In the genomic region with DNA sequence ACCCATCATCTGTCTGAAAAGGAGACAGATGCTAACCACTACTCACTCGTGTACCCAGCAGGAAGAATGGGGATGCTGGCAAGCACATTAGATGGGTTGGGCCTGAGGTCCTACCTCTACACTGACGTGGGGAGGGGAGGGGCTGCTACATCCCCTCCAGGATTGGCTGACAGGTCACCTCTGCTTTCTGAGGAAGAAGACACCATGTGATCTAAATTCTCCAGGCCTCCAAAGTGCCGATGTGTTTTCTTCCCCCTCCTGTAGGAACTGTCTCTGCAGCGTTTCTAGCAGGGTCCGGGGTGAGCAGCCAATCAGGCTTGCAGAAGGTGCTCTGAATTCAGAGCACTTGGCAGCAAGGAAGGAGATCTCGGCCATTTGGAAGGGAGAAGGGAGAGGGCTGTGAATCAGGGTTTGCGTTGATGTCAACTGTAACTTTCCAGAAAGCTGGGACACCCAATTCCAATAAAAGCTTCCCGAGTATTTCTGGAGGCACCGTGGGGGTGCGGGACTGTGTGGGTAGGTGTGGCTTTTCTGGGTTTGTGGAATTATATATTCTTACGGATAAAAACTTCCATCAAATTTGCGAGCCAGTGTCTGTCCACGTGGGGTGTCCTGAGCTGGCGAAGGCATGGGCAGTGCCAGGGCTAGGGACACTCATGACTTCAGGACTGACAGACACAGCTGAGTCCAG, we compare ENCODE assay signal across 16 mouse cellular contexts. TPM values are rescaled to one million over a fixed set of nuclear protein-coding genes. Genes with fewer than 3 reads are reported as not detected.
DNase-seq lines count a peak whose midpoint lies in the region; ATAC-seq and TF ChIP-seq lines count a peak whose summit lies in the region.
"Had no signal": no experiment of that assay in that cellular context is flagged by ENCODE, and none has a peak within 500 bp of the region (broad histone marks: within the 10 kb centered on the region; RNA-seq: fewer than 3 reads in every experiment).

No protein-coding gene starts in this region.

- no peak overlapping the region for H3K4me2 ChIP-seq in forebrain, postnatal 0 days (ENCODE audit: low read depth)
- H3K4me2 ChIP-seq: neural tube, embryonic 15.5 days had no signal

- ATAC-seq in forebrain, postnatal 0 days = peak; percentile 16; the same call in 1 of the 2 replicates
- ATAC-seq in megakaryocyte, adult 5-6 weeks (ENCODE audit: poor library complexity, severe bottlenecking) = no peak
- ATAC-seq: intestine, postnatal 0 days had no signal

- H3K4me1 ChIP-seq in forebrain, postnatal 0 days (ENCODE audit: insufficient read depth) = no peaks in the 10 kb centered on the region
- H3K4me1 ChIP-seq in forebrain, embryonic 10.5 days = no peaks in the 10 kb centered on the region
- H3K4me1 ChIP-seq: neural tube, embryonic 15.5 days had no signal

- H3K4me3 ChIP-seq in forebrain, postnatal 0 days (ENCODE audit: low read depth, low read length) = no peak overlapping the region
- no peak overlapping the region for H3K4me3 ChIP-seq in forebrain, embryonic 10.5 days
- H3K4me3 ChIP-seq: gastrocnemius, adult 2 months; hindbrain, embryonic 10.5 days; neural tube, embryonic 15.5 days had no signal

- H3K27me3 ChIP-seq in forebrain, postnatal 0 days (ENCODE audit: insufficient read depth, low read length) = no peaks in the 10 kb centered on the region
- H3K27me3 ChIP-seq in forebrain, embryonic 10.5 days (ENCODE audit: poor library complexity, severe bottlenecking) = no peaks in the 10 kb centered on the region
- H3K27me3 ChIP-seq: neural tube, embryonic 15.5 days had no signal

- no peaks in the 10 kb centered on the region for H3K36me3 ChIP-seq in forebrain, postnatal 0 days (ENCODE audit: insufficient read depth)
- H3K36me3 ChIP-seq in forebrain, embryonic 10.5 days (replicated peaks) = no peaks in the 10 kb centered on the region
- H3K36me3 ChIP-seq: G1E; hindbrain, embryonic 10.5 days; neural tube, embryonic 15.5 days had no signal

- intact Hi-C loops in left cerebral cortex, postnatal 10 days (cut with DNase I) = no loop called here

- DNase-seq in forebrain, postnatal 0 days = no peak
- no peak for DNase-seq in forebrain, embryonic 10.5 days (ENCODE audit: extremely low spot score, low spot score)
- DNase-seq in urinary bladder, adult 2 months (ENCODE audit: low spot score) = peak; percentile 9
- DNase-seq in urinary bladder, postnatal 25 days (ENCODE audit: low spot score) = no peak
- DNase-seq in left cerebral cortex, postnatal 10 days (ENCODE audit: extremely low spot score in 1 of 2, low spot score in 2 of 2) = peak; percentile 29 to 34
- no peak for DNase-seq in kidney, postnatal 36 days
- no peak for DNase-seq in adrenal gland, postnatal 25 days
- DNase-seq: adrenal gland, postnatal 14 days; B cell, adult 2 months; gastrocnemius, adult 2 months; kidney, postnatal 14 days had no signal

- no peak for TF ChIP-seq CTCF in forebrain, postnatal 0 days (IDR thresholded peaks at IDR 0.05; ENCODE audit: low read depth)

- 61% methylated on average over 14 of the region's 14 CpGs for WGBS in forebrain, postnatal 0 days
- 78% methylated on average over 14 of the region's 14 CpGs for whole genome bisulfite sequencing in forebrain, embryonic 10.5 days

- H3K9me3 ChIP-seq in forebrain, postnatal 0 days (ENCODE audit: low read length) = no peaks in the 10 kb centered on the region
- no peaks in the 10 kb centered on the region for H3K9me3 ChIP-seq in forebrain, embryonic 10.5 days
- H3K9me3 ChIP-seq: hindbrain, embryonic 10.5 days; neural tube, embryonic 15.5 days had no signal

- H3K27ac ChIP-seq in forebrain, postnatal 0 days (ENCODE audit: low read depth, low read length) = no peak overlapping the region
- no peak overlapping the region for H3K27ac ChIP-seq in forebrain, embryonic 10.5 days
- H3K27ac ChIP-seq: gastrocnemius, adult 2 months; hindbrain, embryonic 10.5 days; neural tube, embryonic 15.5 days had no signal

- no peak overlapping the region for H3K9ac ChIP-seq in forebrain, postnatal 0 days
- H3K9ac ChIP-seq: neural tube, embryonic 15.5 days had no signal

RNA-seq across cellular contexts. Expression of gene Kcnk12, which starts 13.5 kb away (rescaled TPM):
- total RNA-seq in forebrain, postnatal 0 days (2014; rRNA removed) = 6.9 and 7.9 TPM in 2 replicates
- polyA plus RNA-seq in forebrain, postnatal 0 days (2015; fragmentation: Nextera tagmentation; extraction: Ambion mirVana) = 3.3 and 4.5 TPM in 2 replicates
- 0.07 and 0.20 TPM in 2 replicates for polyA plus RNA-seq in forebrain, embryonic 10.5 days (2016; fragmentation: Nextera tagmentation; extraction: Ambion mirVana)
- 0.03 TPM in 1 of 2 replicates, not detected in the other for polyA plus RNA-seq in urinary bladder, adult 2 months (2012; rRNA removed)
- 10 to 100 TPM; 26.2 to 27.6 TPM for total RNA-seq in left cerebral cortex, postnatal 10 days (2021)
- total RNA-seq in megakaryocyte, adult 5-6 weeks (2015) = 1.6 and 3.6 TPM in 2 replicates
- 1.1 and 2.3 TPM in 2 replicates for total RNA-seq in megakaryocyte, adult 5-6 weeks (2017)
- 0.73 and 0.76 TPM in 2 replicates for total RNA-seq in adrenal gland, postnatal 25 days (2021)
- total RNA-seq: G1E; gastrocnemius, adult 2 months had no signal
- polyA plus RNA-seq: G1E; intestine, postnatal 0 days had no signal

Comparison
In these comparisons a context has a peak if more than half of its experiments do, and no peak if none do; other contexts are left out.
1. DNase-seq: peak in urinary bladder, adult 2 months (single experiment) and left cerebral cortex, postnatal 10 days (2 of 2); none in forebrain, postnatal 0 days (single experiment), forebrain, embryonic 10.5 days (single experiment), urinary bladder, postnatal 25 days (single experiment), kidney, postnatal 36 days (0 of 2) and adrenal gland, postnatal 25 days (single experiment).